Mouse (Mus musculus): ENCODE results near the gene Gm14137. TPM values are rescaled to one million over a fixed set of nuclear protein-coding genes. Genes with fewer than 3 reads are reported as not detected.

The Gm14137 gene
- polyA plus RNA-seq, 1 experiment from 2014 or later, result 0.27 TPM

GRCm38 (mm10) chr2:119163999-119164398 lies 10.3 kb upstream of the Gm14137 start:
- H3K36me3 ChIP-seq (ENCODE audit: control insufficient read depth, insufficient read depth, low read length), result no peaks in the 10 kb centered on the region
- 82% methylated on average over 4 of the region's 4 CpGs for WGBS
- peaks cover 13% of the 10 kb centered on the region; the same call in 1 of the 2 replicates for H3K27me3 ChIP-seq (ENCODE audit: control insufficient read depth, insufficient read depth, low read length)
- ATAC-seq (ENCODE audit: insufficient number of reproducible peaks, insufficient read depth, low FRiP score, low read depth), result no peak
- H3K4me2 ChIP-seq (ENCODE audit: low read length), result no peak overlapping the region
- H3K4me3 ChIP-seq (ENCODE audit: control insufficient read depth in 1 of 2, insufficient read depth in 1 of 2, low read depth in 1 of 2, low read length in 2 of 2), result no peak overlapping the region
- no peak overlapping the region for H3K9ac ChIP-seq (ENCODE audit: low read length)
- 0 out of 2 replicates have a peak, but pooled peaks cover 3% of the 10 kb centered on the region for H3K9me3 ChIP-seq (ENCODE audit: control insufficient read depth, low read length)
- H3K4me1 ChIP-seq (ENCODE audit: control insufficient read depth in 2 of 2, insufficient read depth in 2 of 2, low read length in 2 of 2), result peaks cover 11 to 18% of the 10 kb centered on the region in 2 experiments
- H3K27ac ChIP-seq (replicated peaks in 1 of 2; ENCODE audit: control insufficient read depth in 1 of 2, insufficient read depth in 1 of 2, low read depth in 2 of 2, low read length in 2 of 2), result no peak overlapping the region

- H3K27me3 ChIP-seq (ENCODE audit: control insufficient read depth, insufficient read depth, low read length), result peaks cover 13% of the 10 kb centered on the region; the same call in 1 of the 2 replicates
- ATAC-seq (ENCODE audit: insufficient number of reproducible peaks, insufficient read depth, low FRiP score, low read depth), result no peak
These were observed 8.9 kb upstream of the Gm14137 start for GRCm38 (mm10) chr2:119165401-119165800.

GRCm38 (mm10) chr2:119166901-119167865 lies 7.1 kb upstream of the Gm14137 start, which contains the start of gene Gchfr:
Gchfr (plus strand) TSS chr2:119167773.
- Histone ChIP-seq H3K27me3 (ENCODE audit: control insufficient read depth, insufficient read depth, low read length) (peaks cover 13% of the 10 kb centered on the region; the same call in 1 of the 2 replicates), H3K36me3 (ENCODE audit: control insufficient read depth, insufficient read depth, low read length) (no peaks in the 10 kb centered on the region), H3K27ac (replicated peaks in 1 of 2; ENCODE audit: control insufficient read depth in 1 of 2, insufficient read depth in 1 of 2, low read depth in 2 of 2, low read length in 2 of 2) (no peak within 1 kb of the TSS), H3K9me3 (ENCODE audit: control insufficient read depth, low read length) (0 out of 2 replicates have a peak, but pooled peaks cover 3% of the 10 kb centered on the region), H3K4me3 (ENCODE audit: control insufficient read depth in 1 of 2, insufficient read depth in 1 of 2, low read depth in 1 of 2, low read length in 2 of 2) (peak within 1 kb of the TSS; percentile 49 to 55), H3K4me2 (ENCODE audit: low read length) (peak within 1 kb of the TSS; percentile 100), H3K4me1 (ENCODE audit: control insufficient read depth in 2 of 2, insufficient read depth in 2 of 2, low read length in 2 of 2) (peaks cover 9% of the 10 kb centered on the region in 2 experiments), H3K9ac (ENCODE audit: low read length) (peak within 1 kb of the TSS; percentile 67)
- under 1% methylated on average over 60 of the region's 60 CpGs for WGBS
- ATAC-seq (ENCODE audit: insufficient number of reproducible peaks, insufficient read depth, low FRiP score, low read depth), result peak; percentile 70

More at GRCm38 (mm10) chr2:119165401-119165800, 8.9 kb upstream of the Gm14137 start:
- Histone ChIP-seq H3K9me3 (ENCODE audit: control insufficient read depth, low read length) (0 out of 2 replicates have a peak, but pooled peaks cover 3% of the 10 kb centered on the region), H3K27ac (replicated peaks in 1 of 2; ENCODE audit: control insufficient read depth in 1 of 2, insufficient read depth in 1 of 2, low read depth in 2 of 2, low read length in 2 of 2) (no peak overlapping the region), H3K36me3 (ENCODE audit: control insufficient read depth, insufficient read depth, low read length) (no peaks in the 10 kb centered on the region), H3K4me2 (ENCODE audit: low read length) (no peak overlapping the region), H3K4me3 (ENCODE audit: control insufficient read depth in 1 of 2, insufficient read depth in 1 of 2, low read depth in 1 of 2, low read length in 2 of 2) (no peak overlapping the region), H3K9ac (ENCODE audit: low read length) (no peak overlapping the region), H3K4me1 (ENCODE audit: control insufficient read depth in 2 of 2, insufficient read depth in 2 of 2, low read length in 2 of 2) (peaks cover 11 to 18% of the 10 kb centered on the region in 2 experiments)

- Histone ChIP-seq H3K9me3 (ENCODE audit: control insufficient read depth, low read length) (0 out of 2 replicates have a peak, but pooled peaks cover 3% of the 10 kb centered on the region), H3K4me3 (ENCODE audit: control insufficient read depth in 1 of 2, insufficient read depth in 1 of 2, low read depth in 1 of 2, low read length in 2 of 2) (peak overlapping the region; percentile 49 to 55), H3K4me1 (ENCODE audit: control insufficient read depth in 2 of 2, insufficient read depth in 2 of 2, low read length in 2 of 2) (peaks cover 15% of the 10 kb centered on the region in 2 experiments), H3K9ac (ENCODE audit: low read length) (peak overlapping the region; percentile 67), H3K4me2 (ENCODE audit: low read length) (peak overlapping the region; percentile 100), H3K27ac (replicated peaks in 1 of 2; ENCODE audit: control insufficient read depth in 1 of 2, insufficient read depth in 1 of 2, low read depth in 2 of 2, low read length in 2 of 2) (no peak overlapping the region), H3K27me3 (ENCODE audit: control insufficient read depth, insufficient read depth, low read length) (peaks cover 13% of the 10 kb centered on the region; the same call in 1 of the 2 replicates), H3K36me3 (ENCODE audit: control insufficient read depth, insufficient read depth, low read length) (no peaks in the 10 kb centered on the region)
- WGBS, result 3% methylated on average over 26 of the region's 26 CpGs
- ATAC-seq (ENCODE audit: insufficient number of reproducible peaks, insufficient read depth, low FRiP score, low read depth), result no peak
These were observed 6.4 kb upstream of the Gm14137 start for GRCm38 (mm10) chr2:119167866-119168256.

- whole genome bisulfite sequencing, result 74% methylated on average over 2 of the region's 2 CpGs
- peaks cover 13% of the 10 kb centered on the region; the same call in 1 of the 2 replicates for H3K27me3 ChIP-seq (ENCODE audit: control insufficient read depth, insufficient read depth, low read length)
- no peak overlapping the region for H3K4me2 ChIP-seq (ENCODE audit: low read length)
- H3K36me3 ChIP-seq (ENCODE audit: control insufficient read depth, insufficient read depth, low read length), result no peaks in the 10 kb centered on the region
- no peak overlapping the region for H3K4me3 ChIP-seq (ENCODE audit: control insufficient read depth in 1 of 2, insufficient read depth in 1 of 2, low read depth in 1 of 2, low read length in 2 of 2)
- peaks cover 25 to 32% of the 10 kb centered on the region in 2 experiments for H3K4me1 ChIP-seq (ENCODE audit: control insufficient read depth in 2 of 2, insufficient read depth in 2 of 2, low read length in 2 of 2)
- H3K27ac ChIP-seq (replicated peaks in 1 of 2; ENCODE audit: control insufficient read depth in 1 of 2, insufficient read depth in 1 of 2, low read depth in 2 of 2, low read length in 2 of 2), result no peak overlapping the region
- no peak for ATAC-seq (ENCODE audit: insufficient number of reproducible peaks, insufficient read depth, low FRiP score, low read depth)
- H3K9me3 ChIP-seq (ENCODE audit: control insufficient read depth, low read length), result 0 out of 2 replicates have a peak, but pooled peaks cover 3% of the 10 kb centered on the region
- H3K9ac ChIP-seq (ENCODE audit: low read length), result no peak overlapping the region
These were observed 4.0 kb upstream of the Gm14137 start for GRCm38 (mm10) chr2:119170282-119170681.

GRCm38 (mm10) chr2:119171574-119171973 lies 2.7 kb upstream of the Gm14137 start:
- Histone ChIP-seq H3K9me3 (ENCODE audit: control insufficient read depth, low read length) (no peaks in the 10 kb centered on the region), H3K4me3 (ENCODE audit: control insufficient read depth in 1 of 2, insufficient read depth in 1 of 2, low read depth in 1 of 2, low read length in 2 of 2) (no peak overlapping the region), H3K9ac (ENCODE audit: low read length) (no peak overlapping the region), H3K4me1 (ENCODE audit: control insufficient read depth in 2 of 2, insufficient read depth in 2 of 2, low read length in 2 of 2) (peaks cover 25 to 31% of the 10 kb centered on the region in 2 experiments), H3K36me3 (ENCODE audit: control insufficient read depth, insufficient read depth, low read length) (no peaks in the 10 kb centered on the region), H3K27me3 (ENCODE audit: control insufficient read depth, insufficient read depth, low read length) (peaks cover 5% of the 10 kb centered on the region; the same call in 1 of the 2 replicates), H3K27ac (replicated peaks in 1 of 2; ENCODE audit: control insufficient read depth in 1 of 2, insufficient read depth in 1 of 2, low read depth in 2 of 2, low read length in 2 of 2) (no peak overlapping the region), H3K4me2 (ENCODE audit: low read length) (no peak overlapping the region)
- no peak for ATAC-seq (ENCODE audit: insufficient number of reproducible peaks, insufficient read depth, low FRiP score, low read depth)
- WGBS, result 36% methylated on average over 8 of the region's 8 CpGs

- Histone ChIP-seq H3K27ac (replicated peaks in 1 of 2; ENCODE audit: control insufficient read depth in 1 of 2, insufficient read depth in 1 of 2, low read depth in 2 of 2, low read length in 2 of 2) (peak overlapping the region in 1 of 2 experiments; percentile 31; a peak in 1 of 4 replicates), H3K4me2 (ENCODE audit: low read length) (peak overlapping the region; percentile 52), H3K4me1 (ENCODE audit: control insufficient read depth in 2 of 2, insufficient read depth in 2 of 2, low read length in 2 of 2) (peaks cover 18 to 24% of the 10 kb centered on the region in 2 experiments), H3K4me3 (ENCODE audit: control insufficient read depth in 1 of 2, insufficient read depth in 1 of 2, low read depth in 1 of 2, low read length in 2 of 2) (no peak overlapping the region), H3K9me3 (ENCODE audit: control insufficient read depth, low read length) (no peaks in the 10 kb centered on the region), H3K9ac (ENCODE audit: low read length) (no peak overlapping the region), H3K27me3 (ENCODE audit: control insufficient read depth, insufficient read depth, low read length) (no peaks in the 10 kb centered on the region; the same call in 1 of the 2 replicates), H3K36me3 (ENCODE audit: control insufficient read depth, insufficient read depth, low read length) (no peaks in the 10 kb centered on the region)
- 79% methylated on average over 7 of the region's 7 CpGs for WGBS
- ATAC-seq (ENCODE audit: insufficient number of reproducible peaks, insufficient read depth, low FRiP score, low read depth), result 0 out of 2 replicates have a peak, but pooled peaks have one; percentile 7
These were observed 1.9 kb upstream of the Gm14137 start for GRCm38 (mm10) chr2:119172446-119172845.

All from heart, embryonic 14.5 days (tissue).